Mouse (Mus musculus): Measurements from ENCODE around the gene Neu1. TPM values are rescaled to one million over a fixed set of nuclear protein-coding genes. Genes with fewer than 3 reads are reported as not detected.

The Neu1 gene
- polyA plus RNA-seq (2014; fragmentation: Nextera tagmentation; extraction: Ambion mirVana): 10.6 and 11.6 TPM in 2 replicates

GRCm38 (mm10) chr17:34931061-34931734, at the start of gene Neu1:
Neu1 (plus strand) TSS chr17:34931253.
- H3K4me1 ChIP-seq (ENCODE audit: insufficient read depth): 0 out of 2 replicates have a peak, but pooled peaks cover 3% of the 10 kb centered on the region
- H3K4me3 ChIP-seq (ENCODE audit: low read depth, low read length): peak within 1 kb of the TSS; percentile 62
- TF ChIP-seq CTCF (IDR thresholded peaks at IDR 0.05; ENCODE audit: low read depth): peak; percentile 79
- under 1% methylated on average over 38 of the region's 38 CpGs for WGBS
- H3K27me3 ChIP-seq (ENCODE audit: insufficient read depth, low read length): no peaks in the 10 kb centered on the region
- H3K36me3 ChIP-seq (ENCODE audit: insufficient read depth): peaks cover 4% of the 10 kb centered on the region; the same call in 1 of the 2 replicates
- peak within 1 kb of the TSS; percentile 69 for H3K9ac ChIP-seq
- ATAC-seq (ENCODE audit: insufficient read depth) (peak; percentile 97), DNase-seq (peak; percentile 99)
- peak within 1 kb of the TSS; percentile 98 for H3K4me2 ChIP-seq
- no peaks in the 10 kb centered on the region for H3K9me3 ChIP-seq (ENCODE audit: low read depth, low read length)
- peak within 1 kb of the TSS; percentile 9; the same call in 1 of the 2 replicates for H3K27ac ChIP-seq (ENCODE audit: low read depth)

- DNase-seq: peak; percentile 20
- no peaks in the 10 kb centered on the region for H3K9me3 ChIP-seq (ENCODE audit: low read depth, low read length)
- no peak within 1 kb of the TSS for H3K27ac ChIP-seq (ENCODE audit: low read depth)
Measured at GRCm38 (mm10) chr17:34881683-34882310, 49.3 kb upstream of the Neu1 start, which contains the start of gene Gm20547. Gm20547 (minus strand) TSS chr17:34882042.

GRCm38 (mm10) chr17:34883332-34883731, 47.7 kb upstream of the Neu1 start:
- 56% methylated on average over 3 of the region's 3 CpGs for WGBS
- Histone ChIP-seq H3K27me3 (ENCODE audit: insufficient read depth, low read length) (no peaks in the 10 kb centered on the region), H3K4me2 (no peak overlapping the region), H3K9ac (no peak overlapping the region), H3K9me3 (ENCODE audit: low read depth, low read length) (no peaks in the 10 kb centered on the region), H3K36me3 (ENCODE audit: insufficient read depth) (no peaks in the 10 kb centered on the region), H3K4me3 (ENCODE audit: low read depth, low read length) (no peak overlapping the region), H3K4me1 (ENCODE audit: insufficient read depth) (no peaks in the 10 kb centered on the region), H3K27ac (ENCODE audit: low read depth) (no peak overlapping the region)
- DNase-seq (no peak), ATAC-seq (ENCODE audit: insufficient read depth) (no peak)
- no peak for TF ChIP-seq CTCF (IDR thresholded peaks at IDR 0.05; ENCODE audit: low read depth)

More at GRCm38 (mm10) chr17:34881683-34882310, 49.3 kb upstream of the Neu1 start, which contains the start of gene Gm20547:
- 9% methylated on average over 15 of the region's 15 CpGs for WGBS
- ATAC-seq (ENCODE audit: insufficient read depth): no peak
- TF ChIP-seq CTCF (IDR thresholded peaks at IDR 0.05; ENCODE audit: low read depth): no peak
- no peak within 1 kb of the TSS for H3K4me3 ChIP-seq (ENCODE audit: low read depth, low read length)
- no peaks in the 10 kb centered on the region for H3K27me3 ChIP-seq (ENCODE audit: insufficient read depth, low read length)
- H3K9ac ChIP-seq: no peak within 1 kb of the TSS
- no peaks in the 10 kb centered on the region for H3K4me1 ChIP-seq (ENCODE audit: insufficient read depth)
- H3K4me2 ChIP-seq: 0 out of 2 replicates have a peak within 1 kb of the TSS, but pooled peaks have one; percentile 31
- no peaks in the 10 kb centered on the region for H3K36me3 ChIP-seq (ENCODE audit: insufficient read depth)

GRCm38 (mm10) chr17:34884704-34885103, 46.3 kb upstream of the Neu1 start:
- WGBS: 82% methylated on average over 6 of the region's 6 CpGs
- Histone ChIP-seq H3K27ac (ENCODE audit: low read depth) (no peak overlapping the region), H3K4me2 (no peak overlapping the region), H3K4me3 (ENCODE audit: low read depth, low read length) (no peak overlapping the region), H3K9me3 (ENCODE audit: low read depth, low read length) (no peaks in the 10 kb centered on the region), H3K27me3 (ENCODE audit: insufficient read depth, low read length) (no peaks in the 10 kb centered on the region), H3K9ac (no peak overlapping the region), H3K4me1 (ENCODE audit: insufficient read depth) (no peaks in the 10 kb centered on the region), H3K36me3 (ENCODE audit: insufficient read depth) (no peaks in the 10 kb centered on the region)
- no peak for ATAC-seq (ENCODE audit: insufficient read depth)
- no peak for TF ChIP-seq CTCF (IDR thresholded peaks at IDR 0.05; ENCODE audit: low read depth)
- DNase-seq: no peak

GRCm38 (mm10) chr17:34885615-34886014, 45.4 kb upstream of the Neu1 start:
- Histone ChIP-seq H3K9me3 (ENCODE audit: low read depth, low read length) (no peaks in the 10 kb centered on the region), H3K27ac (ENCODE audit: low read depth) (no peak overlapping the region), H3K27me3 (ENCODE audit: insufficient read depth, low read length) (no peaks in the 10 kb centered on the region), H3K4me2 (no peak overlapping the region), H3K4me3 (ENCODE audit: low read depth, low read length) (no peak overlapping the region), H3K9ac (no peak overlapping the region), H3K4me1 (ENCODE audit: insufficient read depth) (no peaks in the 10 kb centered on the region), H3K36me3 (ENCODE audit: insufficient read depth) (no peaks in the 10 kb centered on the region)
- DNase-seq (no peak), ATAC-seq (ENCODE audit: insufficient read depth) (no peak)
- WGBS: 58% methylated on average over 3 of the region's 3 CpGs
- TF ChIP-seq CTCF (IDR thresholded peaks at IDR 0.05; ENCODE audit: low read depth): no peak

- no peak overlapping the region for H3K9ac ChIP-seq
- no peak for TF ChIP-seq CTCF (IDR thresholded peaks at IDR 0.05; ENCODE audit: low read depth)
- DNase-seq (no peak), ATAC-seq (ENCODE audit: insufficient read depth) (no peak)
- no peaks in the 10 kb centered on the region for H3K4me1 ChIP-seq (ENCODE audit: insufficient read depth)
- H3K27me3 ChIP-seq (ENCODE audit: insufficient read depth, low read length): no peaks in the 10 kb centered on the region
- H3K36me3 ChIP-seq (ENCODE audit: insufficient read depth): no peaks in the 10 kb centered on the region
- WGBS: 82% methylated on average over 5 of the region's 5 CpGs
- no peaks in the 10 kb centered on the region for H3K9me3 ChIP-seq (ENCODE audit: low read depth, low read length)
- no peak overlapping the region for H3K4me3 ChIP-seq (ENCODE audit: low read depth, low read length)
- H3K4me2 ChIP-seq: no peak overlapping the region
- H3K27ac ChIP-seq (ENCODE audit: low read depth): no peak overlapping the region
Measured at GRCm38 (mm10) chr17:34887942-34888341, 43.1 kb upstream of the Neu1 start.

- Histone ChIP-seq H3K4me2 (no peak overlapping the region), H3K27ac (ENCODE audit: low read depth) (no peak overlapping the region), H3K27me3 (ENCODE audit: insufficient read depth, low read length) (no peaks in the 10 kb centered on the region), H3K9me3 (ENCODE audit: low read depth, low read length) (no peaks in the 10 kb centered on the region), H3K4me1 (ENCODE audit: insufficient read depth) (no peaks in the 10 kb centered on the region), H3K36me3 (ENCODE audit: insufficient read depth) (no peaks in the 10 kb centered on the region), H3K4me3 (ENCODE audit: low read depth, low read length) (no peak overlapping the region), H3K9ac (no peak overlapping the region)
- WGBS: 81% methylated on average over 12 of the region's 12 CpGs
- DNase-seq (no peak), ATAC-seq (ENCODE audit: insufficient read depth) (no peak)
- no peak for TF ChIP-seq CTCF (IDR thresholded peaks at IDR 0.05; ENCODE audit: low read depth)
Measured at GRCm38 (mm10) chr17:34890074-34890743, 40.8 kb upstream of the Neu1 start.
